Mouse (Mus musculus) stomach, embryonic 16.5 days (tissue): ENCODE measurements around the gene Ptgis. TPM values are rescaled to one million over a fixed set of nuclear protein-coding genes. Genes with fewer than 3 reads are reported as not detected.
"Not testable (repeated sequence)": the region's sequence is repeated elsewhere in the genome, so short reads cannot be mapped to it uniquely, and the experiment has no call there.

Experiments used
- ATAC-seq: fragments of 200-750 bp; cut with Nextera tagmentation; 2 replicates; pipeline ENCODE4 v1.8.0; 2017; ENCODE audit warnings: moderate number of reproducible peaks, moderate TSS enrichment; ENCODE audit not compliant: insufficient read depth, low FRiP score
- H3K27ac ChIP-seq: fragments of 300-500 bp; sonication (generic); 2 replicates; pipeline ENCODE4 v1.5.1; 2014; ENCODE audit warnings: low read length
- H3K27me3 ChIP-seq: fragments of 300-500 bp; sonication (generic); 2 replicates; pipeline ENCODE4 v1.6.1; 2014; ENCODE audit warnings: low read length, control low read depth, mixed read lengths; ENCODE audit not compliant: control insufficient read depth, insufficient read depth
- H3K36me3 ChIP-seq: fragments of 300-500 bp; sonication (generic); 2 replicates; pipeline ENCODE4 v1.6.1; 2014; ENCODE audit warnings: low read length; ENCODE audit not compliant: control insufficient read depth, insufficient read depth
- H3K4me1 ChIP-seq: fragments of 300-500 bp; sonication (generic); 2 replicates; pipeline ENCODE4 v1.6.1; 2014; ENCODE audit warnings: low read length, control low read depth, mixed read lengths; ENCODE audit not compliant: control insufficient read depth, insufficient read depth
- H3K4me2 ChIP-seq: fragments of 300-500 bp; sonication (generic); 2 replicates; pipeline ENCODE4 v1.6.1; 2014; ENCODE audit warnings: low read depth, low read length, mixed read lengths
- H3K4me3 ChIP-seq: fragments of 300-500 bp; sonication (generic); replicated peaks from 2 replicates; pipeline ENCODE4 v1.5.1; 2014; ENCODE audit warnings: mild to moderate bottlenecking, low read length
- H3K9ac ChIP-seq: fragments of 300-500 bp; sonication (generic); 2 replicates; pipeline ENCODE4 v1.6.1; 2014; ENCODE audit warnings: low read length
- H3K9me3 ChIP-seq: fragments of 300-500 bp; sonication (generic); replicated peaks from 2 replicates; pipeline ENCODE4 v1.6.1; 2016; ENCODE audit warnings: low read length, control low read depth; ENCODE audit not compliant: control insufficient read depth
- WGBS: fragments of 180-500 bp; shearing (Covaris S2); extraction: QIAGEN DNeasy Blood & Tissue Kit; methylation state at CpG from one replicate; pipeline ENCODE4 v1.1.7; 2014; 5-methylcytosine and 5-hydroxymethylcytosine counted together
- polyA plus RNA-seq: library from polyadenylated mRNA; unstranded; fragments of >200 nt; fragmentation: Nextera tagmentation; extraction: Ambion mirVana; gene quantifications from 2 replicates; pipeline ENCODE4 v1.2.1, GENCODE M21; 2015

Gene Ptgis
- polyA plus RNA-seq, 1 experiment from 2014 or later = 24.3 TPM

GRCm38 (mm10) chr2:167212551-167212950, 27.9 kb downstream of the Ptgis start:
- Histone ChIP-seq H3K4me1 (no peaks in the 10 kb centered on the region), H3K27me3 (no peaks in the 10 kb centered on the region), H3K9ac (no peak overlapping the region), H3K36me3 (no peaks in the 10 kb centered on the region; the same call in 1 of the 2 replicates), H3K4me3 (no peak overlapping the region), H3K27ac (no peak overlapping the region), H3K4me2 (no peak overlapping the region), H3K9me3 (no peaks in the 10 kb centered on the region)
- no peak for ATAC-seq
- 92% methylated on average over 6 of the region's 6 CpGs for WGBS

- no peak overlapping the region for H3K9ac ChIP-seq
- no peak overlapping the region for H3K4me2 ChIP-seq
- H3K4me3 ChIP-seq = no peak overlapping the region
- ATAC-seq = no peak
- H3K4me1 ChIP-seq = no peaks in the 10 kb centered on the region
- no peaks in the 10 kb centered on the region for H3K27me3 ChIP-seq
- H3K36me3 ChIP-seq = no peaks in the 10 kb centered on the region; the same call in 1 of the 2 replicates
- WGBS = 95% methylated on average over 3 of the region's 3 CpGs
- no peak overlapping the region for H3K27ac ChIP-seq
- no peaks in the 10 kb centered on the region for H3K9me3 ChIP-seq
These were observed 28.3 kb downstream of the Ptgis start for GRCm38 (mm10) chr2:167212089-167212488.

DNA sequence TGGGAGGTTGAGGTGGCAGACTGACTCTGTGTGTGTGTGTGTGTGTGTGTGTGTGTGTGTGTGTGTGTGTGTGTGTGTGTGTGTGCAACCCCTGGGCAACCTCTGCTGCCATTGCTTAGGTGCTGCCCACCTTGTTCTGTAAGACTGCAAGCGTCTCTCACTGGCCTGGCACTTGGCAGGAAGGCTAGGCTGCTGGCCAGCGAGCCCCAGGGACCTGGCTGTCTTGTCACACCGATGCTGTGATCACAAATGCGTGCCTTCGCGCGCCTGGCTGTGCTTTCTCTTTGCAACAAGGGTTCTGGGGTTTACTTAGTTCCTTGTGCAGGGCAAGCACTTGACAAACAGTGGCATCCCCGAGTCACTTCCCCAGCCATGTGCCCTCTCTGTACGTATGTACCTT, 30.5 kb downstream of the Ptgis start:
- Histone ChIP-seq H3K4me3 (no peak overlapping the region), H3K27ac (no peak overlapping the region), H3K36me3 (no peaks in the 10 kb centered on the region; the same call in 1 of the 2 replicates), H3K27me3 (no peaks in the 10 kb centered on the region), H3K4me1 (no peaks in the 10 kb centered on the region), H3K9ac (no peak overlapping the region), H3K9me3 (no peaks in the 10 kb centered on the region), H3K4me2 (no peak overlapping the region)
- ATAC-seq = no peak
- WGBS = 74% methylated on average over 9 of the region's 9 CpGs

- no peak overlapping the region for H3K27ac ChIP-seq
- no peak overlapping the region for H3K4me3 ChIP-seq
- no peak overlapping the region for H3K4me2 ChIP-seq
- no peaks in the 10 kb centered on the region for H3K4me1 ChIP-seq
- 53% methylated on average over 3 of the region's 3 CpGs for WGBS
- H3K36me3 ChIP-seq = no peaks in the 10 kb centered on the region; the same call in 1 of the 2 replicates
- H3K9me3 ChIP-seq = no peaks in the 10 kb centered on the region
- H3K27me3 ChIP-seq = no peaks in the 10 kb centered on the region
- no peak overlapping the region for H3K9ac ChIP-seq
- ATAC-seq = no peak
These were observed 31.4 kb downstream of the Ptgis start for GRCm38 (mm10) chr2:167208984-167209383.

DNA sequence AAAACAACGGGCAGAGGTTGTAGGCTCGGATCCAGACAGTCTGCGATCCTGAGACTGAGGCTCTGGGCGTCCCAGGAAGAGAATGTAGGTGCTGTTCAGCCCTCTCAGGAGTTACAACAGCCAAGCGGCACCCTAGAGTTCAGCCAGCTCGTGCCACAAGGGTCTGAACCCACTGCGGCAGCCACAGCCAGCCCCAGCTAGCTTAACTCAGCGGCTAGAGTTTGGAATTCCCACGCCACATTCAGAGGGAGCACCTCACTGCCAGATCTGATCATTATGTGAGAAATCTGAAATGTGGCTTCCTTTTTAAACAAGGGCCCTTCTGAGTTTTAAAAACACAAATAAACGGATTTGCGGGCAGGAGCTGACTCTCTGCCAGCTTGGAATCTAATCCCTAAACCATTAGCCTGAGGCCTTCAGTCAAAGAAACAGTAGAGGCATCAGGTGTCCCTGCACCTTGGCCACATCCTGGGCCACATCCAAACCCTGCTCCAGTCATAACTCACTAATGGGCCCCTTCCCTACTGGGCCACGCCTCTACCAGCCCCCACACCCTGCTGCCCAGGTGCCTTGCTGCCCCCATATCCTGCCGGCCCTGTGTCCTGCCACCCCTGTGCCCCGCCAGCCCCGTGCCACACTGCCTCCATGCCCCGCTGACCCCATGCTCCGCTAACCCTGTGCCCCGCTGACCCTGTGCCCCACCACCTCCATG, 34.3 kb downstream of the Ptgis start:
- Histone ChIP-seq H3K9me3 (no peaks in the 10 kb centered on the region), H3K4me1 (no peaks in the 10 kb centered on the region), H3K4me2 (no peak overlapping the region), H3K27ac (no peak overlapping the region), H3K27me3 (no peaks in the 10 kb centered on the region), H3K36me3 (no peaks in the 10 kb centered on the region), H3K9ac (no peak overlapping the region), H3K4me3 (no peak overlapping the region)
- no peak for ATAC-seq
- WGBS = 84% methylated on average over 18 of the region's 18 CpGs

DNA sequence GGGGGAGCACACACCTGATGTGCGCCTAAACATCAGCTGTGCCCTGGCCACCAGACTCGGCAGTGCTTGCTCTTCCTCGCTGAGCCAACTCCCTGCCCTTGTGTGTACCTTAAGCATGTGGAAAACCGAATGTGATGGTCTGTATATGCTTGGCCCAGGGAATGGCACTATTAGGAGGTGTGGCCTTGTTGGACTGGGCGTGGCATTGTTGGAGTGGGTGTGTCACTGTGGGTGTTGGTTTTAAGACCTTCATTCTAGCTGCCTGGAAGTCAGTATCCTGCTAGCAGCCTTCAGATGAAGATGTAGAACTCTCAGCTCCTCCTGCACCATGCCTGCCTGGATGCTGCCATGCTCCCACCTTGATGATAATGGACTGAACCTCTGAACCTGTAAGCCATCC, 35.7 kb downstream of the Ptgis start:
- H3K36me3 ChIP-seq, H3K9ac ChIP-seq, ATAC-seq, H3K27me3 ChIP-seq, H3K4me2 ChIP-seq, H3K9me3 ChIP-seq, H3K4me1 ChIP-seq, H3K4me3 ChIP-seq, H3K27ac ChIP-seq: not testable (repeated sequence)
- 79% methylated on average over 5 of the region's 5 CpGs for WGBS

- no peak overlapping the region for H3K4me3 ChIP-seq
These were observed 36.8 kb downstream of the Ptgis start for GRCm38 (mm10) chr2:167203505-167204166.

DNA sequence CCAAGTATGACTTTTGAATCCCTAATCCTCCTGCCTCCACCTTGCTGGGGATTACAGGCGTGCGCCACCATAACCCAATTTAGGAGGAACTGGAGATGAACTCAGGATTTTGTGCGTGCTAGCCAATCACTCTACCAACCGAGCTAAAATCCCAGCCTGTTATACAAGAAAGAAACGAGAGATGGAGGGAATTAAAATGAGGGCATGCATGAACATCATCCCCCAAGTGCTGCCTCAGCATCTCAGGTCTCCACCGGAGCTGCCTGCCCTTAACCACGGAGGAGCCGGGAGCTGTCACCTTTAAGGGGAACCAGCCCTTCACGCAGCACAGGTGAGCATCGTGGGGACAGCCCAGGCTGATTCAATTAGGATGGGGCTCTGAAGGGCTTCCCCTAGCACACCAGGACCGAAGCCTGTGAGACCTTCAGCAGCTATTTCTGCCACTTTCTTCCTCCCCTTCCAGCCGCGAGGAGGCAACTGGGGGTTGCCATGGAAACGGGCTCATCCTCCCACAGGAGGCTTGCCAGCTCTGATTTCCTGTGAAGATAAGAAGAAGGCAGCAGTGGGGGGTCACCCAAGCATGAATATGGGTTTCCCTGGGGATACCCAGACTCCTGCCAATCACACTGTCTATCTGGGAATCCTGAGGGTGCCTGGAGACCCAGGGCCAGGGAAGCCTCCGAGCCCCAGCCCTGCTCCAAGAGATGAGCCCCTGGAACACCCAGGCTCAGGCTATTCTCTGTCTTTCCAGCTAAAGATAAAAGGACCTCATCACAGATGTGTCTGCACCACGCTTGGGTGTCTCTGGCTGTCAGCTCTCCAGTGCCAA, 38.7 kb downstream of the Ptgis start:
- Histone ChIP-seq H3K27me3 (no peaks in the 10 kb centered on the region), H3K4me3 (no peak overlapping the region), H3K4me2 (no peak overlapping the region), H3K4me1 (no peaks in the 10 kb centered on the region), H3K36me3 (no peaks in the 10 kb centered on the region), H3K27ac (no peak overlapping the region), H3K9ac (no peak overlapping the region), H3K9me3 (no peaks in the 10 kb centered on the region)
- ATAC-seq = no peak
- WGBS = 51% methylated on average over 16 of the region's 16 CpGs

More at GRCm38 (mm10) chr2:167203505-167204166, 36.8 kb downstream of the Ptgis start:
- H3K36me3 ChIP-seq = no peaks in the 10 kb centered on the region
- no peaks in the 10 kb centered on the region for H3K4me1 ChIP-seq
- H3K27ac ChIP-seq = no peak overlapping the region
- H3K4me2 ChIP-seq = no peak overlapping the region
- no peak overlapping the region for H3K9ac ChIP-seq
- H3K9me3 ChIP-seq = no peaks in the 10 kb centered on the region
- 80% methylated on average over 7 of the region's 7 CpGs for WGBS
- no peak for ATAC-seq
- no peaks in the 10 kb centered on the region for H3K27me3 ChIP-seq
